Mouse (Mus musculus) kidney, adult 8-10 months (tissue): Measurements from ENCODE around the gene Nosip.
"Not testable (repeated sequence)": the region's sequence is repeated elsewhere in the genome, so short reads cannot be mapped to it uniquely, and the experiment has no call there.

Source experiments
- DNase-seq, 2 experiments: peaks; one replicate each; pipeline ENCODE4 v3.0.0; 2022

The Nosip gene

GRCm38 (mm10) chr7:45119780-45120709 is 57.8 kb downstream of the Nosip start:
- DNase-seq, result no peak

DNA sequence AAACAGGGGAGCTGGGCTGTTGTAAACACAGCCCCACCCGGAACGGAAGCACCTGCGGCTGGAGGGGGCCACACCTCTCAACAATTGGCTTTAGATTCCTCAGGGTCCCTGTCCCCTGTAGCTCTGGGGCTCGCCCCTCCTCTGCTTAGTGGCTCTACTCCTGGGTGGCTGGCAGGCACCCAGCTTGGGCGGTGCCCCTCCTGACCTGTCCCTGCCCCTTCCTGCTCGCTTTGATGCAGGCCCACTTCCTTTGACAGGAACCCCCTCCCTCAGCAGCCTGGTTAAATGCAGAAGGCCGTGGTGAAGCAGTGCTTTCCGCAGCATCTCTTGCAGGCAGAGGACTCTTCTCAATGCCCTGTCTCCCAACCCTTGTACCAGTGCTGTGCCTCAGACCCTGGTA is 59.2 kb downstream of the Nosip start:
- DNase-seq, result no peak

GRCm38 (mm10) chr7:45121966-45122365 is 59.7 kb downstream of the Nosip start:
- no peak for DNase-seq

DNA sequence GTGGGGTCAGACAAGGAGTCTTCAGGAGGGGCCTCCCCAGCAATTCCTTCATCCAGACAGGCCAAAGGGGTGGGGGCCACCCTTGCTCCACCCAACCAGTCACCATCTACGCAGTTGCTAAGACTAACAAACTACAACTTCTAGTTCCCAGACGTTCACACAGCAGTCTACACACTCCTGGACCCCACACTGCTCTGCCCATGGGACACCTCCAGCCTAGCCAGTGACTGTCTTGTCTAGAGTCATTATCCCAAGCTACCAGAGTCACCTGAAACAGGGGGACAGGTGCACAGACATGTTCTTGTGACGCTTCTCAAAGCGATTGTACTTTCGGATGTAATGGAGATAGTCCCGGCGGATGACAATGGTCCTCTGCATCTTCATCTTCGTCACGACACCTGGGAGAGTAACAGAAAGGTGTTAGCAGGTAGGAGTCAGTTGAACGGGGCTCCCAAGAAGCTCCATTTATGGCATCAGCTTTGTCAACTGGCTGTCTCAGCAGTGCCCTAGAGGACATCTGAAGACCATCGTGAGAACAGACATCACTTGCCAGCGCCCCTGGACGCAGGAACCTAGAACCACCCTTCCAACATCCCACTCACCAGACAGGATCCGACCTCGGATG is 60.4 kb downstream of the Nosip start:
- no peak for DNase-seq

DNA sequence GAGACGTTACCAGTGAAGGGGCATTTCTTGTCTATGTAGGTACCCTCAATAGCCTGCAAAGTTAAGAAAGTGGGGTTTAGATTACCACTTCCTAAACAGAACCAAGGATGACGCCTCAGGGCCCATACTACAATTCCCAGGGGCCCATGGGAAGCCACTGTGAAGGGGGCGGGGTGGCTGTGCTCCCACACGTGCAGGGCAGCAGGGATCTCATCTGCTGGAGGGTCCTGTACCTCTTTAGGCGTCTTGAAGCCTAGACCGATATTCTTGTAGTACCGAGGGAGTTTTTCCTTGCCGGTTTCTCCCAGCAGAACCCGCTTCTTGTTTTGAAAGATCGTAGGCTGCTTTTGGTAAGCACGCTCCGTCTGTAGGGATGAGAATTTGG is 60.9 kb downstream of the Nosip start:
- no peak for DNase-seq

DNA sequence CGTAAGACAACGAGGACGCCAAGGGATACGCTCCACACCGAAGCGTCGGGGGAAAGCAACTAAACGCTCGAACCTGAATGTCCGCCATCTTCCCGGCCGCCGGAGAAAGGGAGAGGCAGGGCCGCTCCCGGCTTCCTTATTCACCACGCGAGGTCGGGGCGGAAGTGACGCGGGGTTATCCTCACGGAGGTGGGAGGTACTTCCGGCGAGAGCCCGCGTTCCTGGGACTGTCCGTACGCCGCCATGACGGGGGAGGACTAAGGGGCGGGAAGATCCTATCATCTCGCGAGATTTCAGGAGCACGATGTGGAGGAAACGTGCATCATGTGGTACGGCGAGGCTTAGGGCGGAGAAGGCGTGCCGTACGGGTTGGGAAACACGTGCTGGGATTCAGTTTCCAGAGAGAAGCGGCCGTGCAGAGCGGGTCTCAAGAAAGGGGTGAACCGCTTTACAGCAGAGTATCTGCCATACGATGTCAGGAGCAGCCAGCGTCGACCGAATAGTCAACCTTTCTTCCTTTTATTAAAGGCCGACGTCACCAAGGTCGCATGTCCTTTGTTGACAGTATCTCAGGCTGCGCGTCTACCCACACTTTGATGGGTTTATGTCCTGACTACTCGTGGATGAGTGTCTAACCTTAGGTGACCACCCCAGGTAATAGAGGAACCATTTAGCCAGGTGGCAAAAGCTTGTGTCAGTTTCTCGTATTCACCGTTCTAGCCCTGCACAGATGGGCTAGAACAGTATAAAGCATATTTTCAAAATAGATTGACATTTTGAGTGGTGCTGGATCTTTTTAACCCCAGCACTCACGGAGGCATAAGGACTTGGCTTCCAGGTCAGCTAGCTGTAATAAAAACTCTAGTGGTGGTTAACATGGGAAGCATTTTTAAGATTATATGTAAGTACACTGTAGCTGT is 62.3 kb downstream of the Nosip start, which contains the start of gene Rps11:
TSS of gene Rps11 (minus strand) at position 216 of the 920 bp plus-strand sequence.
- DNase-seq, result peak; percentile 99

GRCm38 (mm10) chr7:45125144-45125600 is 62.9 kb downstream of the Nosip start:
- DNase-seq, result no peak

DNA sequence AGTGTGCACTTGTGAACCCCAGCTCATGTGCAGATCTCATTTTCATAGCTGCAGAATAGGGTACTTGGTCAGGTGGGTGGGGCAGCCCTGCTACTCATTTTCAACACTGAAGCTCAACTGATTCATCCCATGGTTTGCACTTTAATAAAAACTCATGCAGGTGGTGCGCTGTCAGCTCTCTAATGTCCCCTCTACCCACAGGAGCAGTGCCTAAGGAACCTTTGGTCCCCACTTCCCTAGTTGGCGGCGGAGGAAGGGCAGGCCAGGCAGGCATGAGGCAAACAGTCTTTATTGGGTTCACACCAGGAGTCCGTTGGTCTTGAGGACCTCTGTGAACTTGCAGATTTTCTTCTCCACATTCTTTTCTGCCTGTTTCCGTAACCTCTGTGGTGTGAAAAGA is 63.4 kb downstream of the Nosip start:
- not testable (repeated sequence) for DNase-seq

DNA sequence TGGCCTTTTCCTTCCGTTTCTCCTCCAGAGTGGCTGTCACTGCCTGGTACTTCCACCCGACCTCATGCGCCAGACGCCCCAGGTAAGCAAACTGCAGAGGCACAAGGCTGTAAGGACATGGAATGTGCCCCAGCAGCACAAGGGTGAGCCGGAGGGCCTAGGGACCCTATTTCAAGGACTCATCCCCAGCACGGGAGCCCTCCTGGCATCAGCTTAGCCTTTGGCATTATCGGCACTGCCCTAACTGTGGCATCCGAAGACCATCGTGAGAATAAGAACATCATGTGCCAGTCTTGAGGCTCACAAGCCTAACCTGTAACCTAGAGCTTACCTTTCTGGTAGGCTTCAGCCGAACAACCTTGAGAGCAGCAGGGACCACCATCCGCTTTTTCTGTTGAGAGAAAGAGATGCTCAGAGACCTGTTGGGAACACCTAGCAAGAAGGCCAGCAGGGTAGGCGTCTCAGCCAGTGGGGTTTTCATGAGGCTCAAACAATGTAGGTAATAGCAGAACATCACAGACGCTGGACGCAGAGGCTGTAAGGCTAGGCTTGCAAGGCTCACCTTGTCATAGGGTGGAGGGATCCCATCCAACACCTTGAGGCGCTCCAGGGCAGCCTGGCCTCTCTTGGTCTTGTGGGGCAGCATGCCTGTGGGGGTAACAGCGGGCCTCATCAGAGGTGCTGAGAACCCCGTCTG is 64.1 kb downstream of the Nosip start:
- no peak for DNase-seq

DNA sequence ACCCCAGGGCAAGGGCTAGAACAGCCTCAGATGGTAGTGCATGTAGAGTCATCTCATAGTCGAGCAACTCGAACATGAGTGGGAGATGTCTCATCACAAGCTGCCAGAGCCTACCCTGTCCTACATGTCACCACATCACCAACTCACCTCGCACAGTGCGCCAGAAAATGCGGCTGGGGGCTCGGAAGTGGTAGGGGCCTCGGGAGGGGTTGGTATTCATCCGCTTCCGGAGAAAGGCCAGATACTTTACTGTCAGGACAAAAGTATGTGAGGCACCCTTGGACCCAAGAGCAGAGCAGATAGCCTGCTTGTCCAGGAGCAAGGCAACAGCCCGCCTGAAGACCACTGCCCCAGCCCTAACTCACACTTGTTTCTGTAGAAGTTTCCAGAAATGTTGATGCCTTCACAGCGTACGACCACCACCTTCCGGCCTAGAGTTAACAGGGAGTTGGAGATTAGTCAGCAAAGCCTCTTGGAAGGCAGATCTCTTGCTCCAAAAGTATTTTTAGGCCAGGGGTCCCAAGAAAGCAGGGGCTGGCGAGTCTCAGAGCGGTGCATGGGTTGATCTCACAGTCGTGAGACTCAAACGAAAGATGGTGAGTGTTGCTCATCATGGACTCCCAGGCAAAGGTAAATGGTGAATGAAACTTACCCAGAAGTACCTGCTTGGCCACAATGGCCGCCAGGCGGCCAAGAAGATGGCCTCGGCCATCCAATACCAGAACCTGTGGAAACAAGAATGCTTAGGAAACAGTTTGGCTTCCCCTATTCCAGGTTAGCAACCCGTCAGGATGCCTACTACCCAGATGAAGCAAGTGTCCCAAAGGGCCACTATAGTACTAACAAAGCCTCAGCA is 64.8 kb downstream of the Nosip start:
- DNase-seq, result no peak
